Mouse (Mus musculus) stomach, postnatal 0 days (tissue): Measurements from ENCODE around the gene Brd7. TPM values are rescaled to one million over a fixed set of nuclear protein-coding genes. Genes with fewer than 3 reads are reported as not detected.

Experiments used
- ATAC-seq: fragments of 200-750 bp; cut with Nextera tagmentation; 2 replicates; pipeline ENCODE4 v1.8.0; 2017; ENCODE audit not compliant: low FRiP score, low TSS enrichment
- DNase-seq: peaks from one replicate; pipeline ENCODE4 v3.0.0-alpha.2; 2016; ENCODE audit warnings: low spot score
- H3K27ac ChIP-seq: fragments of 300-500 bp; sonication (generic); replicated peaks from 2 replicates; pipeline ENCODE4 v1.5.1; 2014; ENCODE audit warnings: mild to moderate bottlenecking, control low read depth
- H3K27me3 ChIP-seq: fragments of 300-500 bp; sonication (generic); 2 replicates; pipeline ENCODE4 v1.6.1; 2014; ENCODE audit warnings: low read length; ENCODE audit not compliant: control insufficient read depth, insufficient read depth
- H3K36me3 ChIP-seq: fragments of 300-500 bp; sonication (generic); 2 replicates; pipeline ENCODE4 v1.6.1; 2014; ENCODE audit warnings: low read length, mixed read lengths; ENCODE audit not compliant: control insufficient read depth, insufficient read depth
- H3K4me1 ChIP-seq: fragments of 300-500 bp; sonication (generic); replicated peaks from 2 replicates; pipeline ENCODE4 v1.6.1; 2014; ENCODE audit warnings: antibody characterized with exemption; ENCODE audit not compliant: control insufficient read depth, insufficient read depth
- H3K4me2 ChIP-seq: fragments of 300-500 bp; sonication (generic); replicated peaks from 2 replicates; pipeline ENCODE4 v1.6.1; 2014; ENCODE audit warnings: low read depth, mild to moderate bottlenecking, control low read depth, moderate library complexity
- H3K4me3 ChIP-seq: fragments of 300-500 bp; sonication (generic); 2 replicates; pipeline ENCODE4 v1.5.1; 2014; ENCODE audit warnings: low read depth, low read length, control low read depth
- H3K9ac ChIP-seq: fragments of 300-500 bp; sonication (generic); 2 replicates; pipeline ENCODE4 v1.6.1; 2014; ENCODE audit warnings: mild to moderate bottlenecking, low read length, control low read depth, mixed read lengths
- H3K9me3 ChIP-seq: fragments of 300-500 bp; sonication (generic); 2 replicates; pipeline ENCODE4 v1.6.1; 2016; ENCODE audit warnings: low read length; ENCODE audit not compliant: control insufficient read depth
- CTCF ChIP-seq: IDR thresholded peaks from 2 replicates; pipeline ENCODE4 v1.5.1; 2016; ENCODE audit warnings: antibody characterized with exemption, low read depth, mild to moderate bottlenecking, moderate library complexity
- EP300 ChIP-seq: optimal IDR thresholded peaks from 2 replicates; pipeline ENCODE3; 2016; ENCODE audit warnings: antibody characterized with exemption
- WGBS: fragments of 180-500 bp; shearing (Covaris S2); extraction: QIAGEN DNeasy Blood & Tissue Kit; methylation state at CpG from one replicate; pipeline ENCODE4 v1.1.7; 2014; 5-methylcytosine and 5-hydroxymethylcytosine counted together
- polyA plus RNA-seq: library from polyadenylated mRNA; unstranded; fragments of >200 nt; fragmentation: Nextera tagmentation; extraction: Ambion mirVana; gene quantifications from 2 replicates; pipeline ENCODE4 v1.2.1, GENCODE M21; 2015

Brd7 gene
- polyA plus RNA-seq, 1 experiment from 2014 or later, result 42.5 TPM

DNA sequence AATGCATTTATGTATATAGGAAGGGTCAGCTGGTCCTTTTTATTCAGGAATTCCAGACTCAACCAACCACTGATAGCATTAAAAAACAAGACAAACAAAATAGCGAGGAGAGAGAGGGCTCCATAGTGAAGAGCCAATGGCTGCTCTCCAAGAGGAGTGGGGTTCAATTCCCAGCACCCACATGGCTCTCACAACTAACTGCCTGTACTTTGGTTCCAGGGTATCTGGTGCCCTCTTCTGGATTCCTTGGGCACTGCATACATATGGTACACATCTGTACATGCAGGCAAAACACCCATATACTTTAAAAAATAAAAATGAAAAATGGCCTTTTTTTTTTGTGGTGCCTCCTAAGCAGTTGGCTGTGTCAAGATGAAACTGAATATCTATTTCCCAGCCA lies 28.8 kb upstream of the Brd7 start:
- Histone ChIP-seq H3K4me3 (no peak overlapping the region), H3K9me3 (no peaks in the 10 kb centered on the region), H3K27me3 (no peaks in the 10 kb centered on the region), H3K4me2 (no peak overlapping the region), H3K27ac (no peak overlapping the region), H3K36me3 (no peaks in the 10 kb centered on the region), H3K9ac (no peak overlapping the region), H3K4me1 (no peaks in the 10 kb centered on the region)
- TF ChIP-seq EP300 (no peak), CTCF (peak; percentile 58)
- ATAC-seq (no peak), DNase-seq (no peak)
- WGBS, result 88% methylated on average over 1 of the region's 1 CpGs

DNA sequence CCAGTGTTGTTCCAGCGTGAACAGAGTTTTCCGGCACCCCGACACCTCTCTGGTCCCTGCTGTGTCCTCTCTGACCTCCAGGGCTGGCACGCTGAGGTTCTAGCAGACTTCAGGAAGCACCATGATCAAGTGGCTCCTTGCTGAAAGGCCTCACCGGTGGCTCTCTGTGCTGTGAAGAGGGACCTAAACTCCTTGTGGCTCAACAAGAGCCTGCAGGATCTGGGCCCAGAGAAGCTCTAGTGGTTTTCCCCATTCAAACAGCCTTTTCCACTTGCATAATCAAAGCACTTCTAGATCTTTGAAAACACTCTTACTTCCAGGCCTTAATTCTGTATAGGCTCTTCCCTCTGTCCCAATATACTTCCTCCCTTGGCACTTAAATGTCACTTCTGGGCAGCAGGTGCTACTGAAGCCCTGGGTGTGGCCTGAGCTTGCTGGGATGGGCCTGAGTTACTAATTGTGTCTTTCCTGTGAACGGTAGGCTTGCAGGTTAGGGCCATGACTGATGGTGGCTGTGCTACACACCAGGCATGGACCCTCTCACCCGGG lies 26.8 kb upstream of the Brd7 start:
- ATAC-seq (no peak), DNase-seq (no peak)
- Histone ChIP-seq H3K9ac (no peak overlapping the region), H3K9me3 (no peaks in the 10 kb centered on the region), H3K27me3 (no peaks in the 10 kb centered on the region), H3K27ac (no peak overlapping the region), H3K4me2 (no peak overlapping the region), H3K36me3 (no peaks in the 10 kb centered on the region), H3K4me3 (no peak overlapping the region), H3K4me1 (no peaks in the 10 kb centered on the region)
- WGBS, result 70% methylated on average over 7 of the region's 7 CpGs
- TF ChIP-seq CTCF, result no peak
- TF ChIP-seq EP300, result no peak

- ATAC-seq (no peak), DNase-seq (no peak)
- Histone ChIP-seq H3K4me3 (no peak overlapping the region), H3K4me1 (no peaks in the 10 kb centered on the region), H3K9me3 (no peaks in the 10 kb centered on the region), H3K9ac (no peak overlapping the region), H3K27ac (no peak overlapping the region), H3K36me3 (no peaks in the 10 kb centered on the region), H3K27me3 (no peaks in the 10 kb centered on the region), H3K4me2 (no peak overlapping the region)
- no peak for TF ChIP-seq CTCF
- no peak for TF ChIP-seq EP300
- WGBS, result 59% methylated on average over 8 of the region's 8 CpGs
Measured at GRCm38 (mm10) chr8:88387874-88388273, 25.9 kb upstream of the Brd7 start.

DNA sequence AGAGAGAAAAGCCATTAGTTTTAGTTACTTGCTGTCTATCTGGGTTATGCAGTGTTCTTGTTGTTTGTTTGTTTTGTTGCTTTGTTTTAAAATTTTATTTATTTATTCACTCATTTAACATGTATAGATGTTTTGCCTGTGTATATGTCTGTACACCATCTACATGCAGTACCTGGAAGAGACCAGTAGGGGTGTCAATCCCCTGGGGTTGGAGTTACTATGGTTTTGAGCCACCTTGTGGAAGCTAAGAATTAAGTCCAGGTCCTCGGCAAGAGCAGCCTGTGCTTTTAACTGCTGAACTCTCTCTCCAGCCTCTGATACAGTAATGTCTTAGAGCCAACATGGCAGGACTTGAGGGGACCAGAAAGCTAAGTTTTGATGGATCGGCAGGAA lies 21.2 kb upstream of the Brd7 start:
- Histone ChIP-seq H3K4me3 (no peak overlapping the region), H3K27ac (no peak overlapping the region), H3K9me3 (no peaks in the 10 kb centered on the region), H3K9ac (no peak overlapping the region), H3K4me1 (no peaks in the 10 kb centered on the region), H3K27me3 (no peaks in the 10 kb centered on the region), H3K4me2 (no peak overlapping the region), H3K36me3 (no peaks in the 10 kb centered on the region)
- TF ChIP-seq CTCF (peak; percentile 53), EP300 (no peak)
- WGBS, result 89% methylated on average over 2 of the region's 2 CpGs
- ATAC-seq, result no peak
- no peak for DNase-seq

DNA sequence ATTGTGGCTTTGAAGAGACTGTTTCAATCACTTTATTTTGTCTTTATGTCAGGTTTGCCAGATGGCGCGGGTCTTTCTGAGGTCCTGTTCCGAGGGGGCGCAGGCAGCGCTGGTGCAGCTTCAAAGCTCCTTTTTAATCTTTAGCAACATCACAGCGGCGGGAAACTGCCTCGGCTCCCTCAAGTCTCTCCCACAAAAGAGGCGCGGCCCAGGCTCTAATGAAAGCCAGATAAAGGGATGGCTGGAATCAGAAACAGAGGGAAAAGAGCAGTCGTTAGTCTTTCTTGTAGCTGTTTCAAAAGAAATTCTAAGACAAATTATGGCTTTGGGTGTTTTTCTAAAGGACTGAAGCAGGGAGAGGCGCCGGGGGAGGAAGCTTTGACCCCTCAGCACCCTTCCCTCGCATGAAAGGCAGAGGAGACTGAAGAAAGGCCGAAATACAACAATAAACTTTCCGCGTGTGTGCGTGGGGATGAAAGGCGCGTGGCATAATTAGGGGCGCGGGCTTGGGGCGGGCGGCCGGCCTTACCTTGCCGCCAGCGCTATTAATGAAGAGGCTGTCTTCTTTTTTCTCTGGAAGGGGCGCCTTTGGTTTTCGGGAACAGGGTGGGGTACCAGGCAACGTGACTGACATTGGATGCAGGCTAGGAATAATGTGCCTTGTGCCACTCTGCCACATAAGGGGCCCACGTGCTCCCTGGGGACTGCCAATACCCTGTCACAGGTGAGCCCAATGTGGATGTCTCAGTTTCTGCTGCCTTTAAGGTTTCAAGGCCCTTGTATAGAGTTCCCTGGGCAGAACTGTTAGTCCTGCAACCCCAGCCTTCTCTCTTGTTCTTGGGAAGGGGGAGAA lies 20.5 kb upstream of the Brd7 start:
- WGBS, result 56% methylated on average over 31 of the region's 31 CpGs
- ATAC-seq (no peak), DNase-seq (no peak)
- Histone ChIP-seq H3K4me2 (no peak overlapping the region), H3K27ac (no peak overlapping the region), H3K9me3 (no peaks in the 10 kb centered on the region), H3K4me1 (no peaks in the 10 kb centered on the region), H3K4me3 (no peak overlapping the region), H3K27me3 (no peaks in the 10 kb centered on the region), H3K9ac (no peak overlapping the region), H3K36me3 (no peaks in the 10 kb centered on the region)
- TF ChIP-seq EP300 (no peak), CTCF (no peak)

- H3K4me3 ChIP-seq, result no peak overlapping the region
- no peak overlapping the region for H3K4me2 ChIP-seq
- ATAC-seq, result no peak
- no peak overlapping the region for H3K27ac ChIP-seq
- H3K9ac ChIP-seq, result no peak overlapping the region
- TF ChIP-seq CTCF (no peak), EP300 (no peak)
- no peaks in the 10 kb centered on the region for H3K4me1 ChIP-seq
- 76% methylated on average over 7 of the region's 7 CpGs for WGBS
- DNase-seq, result no peak
- H3K9me3 ChIP-seq, result no peaks in the 10 kb centered on the region
- H3K27me3 ChIP-seq, result no peaks in the 10 kb centered on the region
- no peaks in the 10 kb centered on the region for H3K36me3 ChIP-seq
Measured at GRCm38 (mm10) chr8:88380497-88380896, 18.5 kb upstream of the Brd7 start.
